Mouse (Mus musculus): ENCODE measurements at regions not wholly inside any gene's neighbourhood (a gene's known extent, or its start where the extent isn't known, plus 50 kb on each side); places are given as distances from the start of the nearest gene placed in this dataset.

DNA sequence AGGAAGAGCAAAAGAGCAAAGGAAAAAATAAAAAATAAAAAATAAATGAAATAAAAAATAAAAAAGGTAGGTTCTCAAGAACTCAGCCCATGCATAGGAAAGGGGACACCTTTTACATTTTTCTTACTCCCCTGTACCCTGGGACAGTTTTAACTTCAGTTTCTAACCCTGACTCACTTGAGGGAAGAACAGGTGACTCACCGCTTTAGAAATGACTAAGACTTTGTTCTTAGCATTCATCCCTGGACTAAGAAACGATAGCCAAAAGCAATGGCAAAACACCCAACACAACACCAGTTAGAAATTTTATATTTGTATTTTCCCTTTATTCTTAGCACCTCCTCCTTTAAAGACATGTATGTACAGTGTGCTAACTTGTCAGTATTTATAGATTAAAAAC is 161.5 kb upstream of the Samsn1 start:
- DNase-seq (ENCODE audit: low spot score in 2 of 2), result no peak

DNA sequence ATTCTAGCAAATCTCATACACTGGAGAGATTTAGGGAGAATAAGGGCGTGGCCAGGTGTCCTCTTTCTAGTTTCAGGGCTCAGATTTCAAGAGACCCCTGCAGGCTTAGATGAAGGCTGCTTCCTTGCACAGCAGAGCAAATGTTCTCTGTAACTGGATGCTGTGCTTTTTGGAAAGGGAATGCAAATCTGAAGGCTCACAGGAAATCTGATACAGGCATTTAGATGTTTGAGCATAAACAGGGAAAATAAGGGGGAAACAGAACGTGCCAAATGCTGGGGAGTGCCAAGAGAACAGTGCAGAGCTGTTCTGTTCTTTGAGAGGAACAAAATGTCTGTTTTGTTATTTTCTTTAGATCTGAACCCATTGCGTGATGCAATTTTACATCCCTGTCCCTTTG is 161.0 kb upstream of the Samsn1 start:
- no peak for DNase-seq (ENCODE audit: low spot score in 2 of 2)

DNA sequence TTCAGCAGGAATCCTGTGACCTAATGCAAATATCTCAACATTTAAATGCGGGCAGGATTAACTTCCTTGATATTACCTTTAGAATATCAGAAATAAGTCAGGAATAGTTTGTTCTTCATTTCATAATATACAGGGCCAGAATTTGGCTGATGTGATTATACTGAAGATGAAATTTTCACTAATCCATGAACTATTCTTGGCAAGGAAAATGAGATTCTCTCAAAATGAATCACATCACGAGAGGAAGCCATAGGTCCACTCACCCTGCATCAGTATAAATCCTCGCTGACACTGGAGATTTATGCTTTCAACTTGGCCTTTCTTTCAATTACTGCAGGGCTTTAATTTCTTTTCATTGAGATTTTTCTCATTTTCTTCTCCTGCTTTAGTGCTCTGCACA is 159.5 kb upstream of the Samsn1 start:
- DNase-seq (ENCODE audit: low spot score in 2 of 2), result no peak

DNA sequence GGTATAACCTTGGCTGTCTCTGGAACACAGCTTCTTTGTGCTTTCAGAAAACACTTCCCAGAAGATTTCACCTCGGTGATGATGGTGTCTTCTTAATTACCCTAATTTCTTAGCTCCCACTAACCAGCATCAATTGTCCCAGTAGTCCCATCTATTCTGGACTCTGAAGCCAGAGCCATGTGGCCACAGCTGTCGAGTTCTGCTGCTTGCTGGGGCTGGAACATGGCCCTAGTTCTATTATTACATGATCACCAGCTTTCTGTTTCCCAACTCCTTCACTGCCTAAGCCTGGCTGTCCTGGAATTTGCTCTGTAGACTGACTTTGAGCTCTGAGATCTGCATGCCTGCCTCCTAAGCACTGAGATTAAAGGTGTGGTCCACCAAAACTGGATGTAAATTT is 145.6 kb upstream of the Samsn1 start:
- no peak for DNase-seq (ENCODE audit: low spot score in 2 of 2)

DNA sequence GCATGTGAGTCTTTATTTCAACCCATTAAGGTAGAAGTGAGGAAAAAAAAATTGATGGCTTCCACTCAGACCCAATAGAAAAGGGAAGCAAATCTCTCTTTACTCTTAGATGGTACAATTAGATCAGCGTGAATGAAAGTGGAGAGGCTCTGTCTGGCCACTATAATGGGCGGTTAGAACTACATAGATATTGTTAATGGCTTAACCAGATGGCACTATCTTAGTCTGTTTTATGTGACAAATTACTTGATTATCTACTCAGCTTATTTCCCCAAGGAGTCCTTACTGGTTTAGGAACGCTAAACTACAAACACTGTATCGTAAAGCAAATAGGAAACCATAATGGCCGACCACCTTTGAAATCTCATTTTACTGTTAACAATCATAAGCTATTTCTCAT is 138.8 kb upstream of the Samsn1 start:
- no peak for DNase-seq (ENCODE audit: low spot score in 2 of 2)

DNA sequence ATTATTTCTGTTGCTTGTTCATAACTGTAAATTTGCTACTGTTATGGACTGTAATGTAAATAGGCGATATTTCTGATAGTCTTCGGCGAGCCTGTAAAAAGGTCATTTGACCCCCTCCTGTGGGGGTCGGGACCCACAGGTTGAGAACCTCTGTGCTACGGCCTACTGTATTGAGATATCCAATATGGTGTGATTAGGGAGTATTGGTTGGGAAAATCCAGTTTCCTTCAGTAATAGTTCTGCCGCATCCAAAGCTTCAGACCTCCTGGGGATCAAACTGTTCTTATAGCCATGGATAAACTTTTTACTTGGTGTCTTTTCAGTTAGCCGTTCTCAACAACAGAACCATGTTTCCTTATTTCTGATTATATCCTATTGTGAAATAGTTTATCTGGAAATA is 136.5 kb upstream of the Samsn1 start:
- DNase-seq (ENCODE audit: low spot score in 2 of 2), result no peak

DNA sequence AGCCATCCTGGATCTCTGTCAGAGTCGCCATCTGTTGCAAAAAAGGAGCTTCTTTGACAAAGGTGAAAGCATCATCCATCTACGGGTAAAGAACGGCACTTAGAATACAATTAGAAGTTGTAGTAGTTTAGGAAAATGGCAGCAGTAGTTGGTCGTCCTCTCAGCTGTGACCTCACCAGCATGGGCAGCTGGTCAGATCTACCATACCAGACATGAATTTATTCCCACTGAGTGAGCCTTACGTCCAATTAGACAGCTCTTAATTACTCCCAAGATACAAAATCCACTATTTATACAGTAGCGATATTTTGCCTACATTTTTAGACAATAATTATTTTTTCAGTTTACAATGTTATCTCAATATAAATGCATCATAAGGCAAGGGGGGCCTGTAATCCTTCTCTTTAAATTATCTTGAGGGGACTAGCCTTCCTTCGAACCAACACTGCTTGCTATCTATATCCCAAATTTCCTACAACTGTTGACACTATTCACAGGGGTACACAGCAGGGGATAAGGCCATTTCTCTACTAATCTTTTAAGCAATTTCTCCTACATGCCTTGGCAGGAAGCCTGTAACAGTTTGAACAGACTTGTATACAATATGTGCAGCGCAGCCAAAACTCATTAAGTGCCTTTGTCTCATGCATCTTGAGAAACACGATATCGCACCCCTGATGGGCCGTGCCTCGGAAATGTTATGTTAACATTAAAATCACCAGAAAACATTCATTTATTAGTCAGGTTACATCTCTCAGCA is 131.9 kb upstream of the Samsn1 start:
- no peak for DNase-seq (ENCODE audit: low spot score in 2 of 2)

DNA sequence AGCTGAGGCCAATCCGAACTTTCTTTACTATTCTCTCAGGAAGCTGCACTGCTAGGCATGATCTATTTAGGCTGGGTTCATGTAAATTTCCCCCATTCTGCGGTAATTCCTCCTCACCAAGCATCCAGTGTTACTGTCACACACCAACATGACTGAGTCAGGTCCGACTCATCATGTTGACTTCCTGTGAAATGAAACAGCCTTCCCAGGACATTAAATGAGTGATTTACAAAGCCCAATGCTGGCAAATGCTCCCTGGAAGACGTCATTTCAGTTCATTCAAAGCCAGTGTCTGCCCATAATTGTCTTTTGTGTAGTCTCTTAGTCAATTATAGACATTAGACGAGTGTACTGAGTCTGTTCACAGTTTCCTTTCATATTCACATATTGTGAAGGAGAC is 127.5 kb upstream of the Samsn1 start:
- DNase-seq (ENCODE audit: low spot score in 2 of 2), result no peak

DNA sequence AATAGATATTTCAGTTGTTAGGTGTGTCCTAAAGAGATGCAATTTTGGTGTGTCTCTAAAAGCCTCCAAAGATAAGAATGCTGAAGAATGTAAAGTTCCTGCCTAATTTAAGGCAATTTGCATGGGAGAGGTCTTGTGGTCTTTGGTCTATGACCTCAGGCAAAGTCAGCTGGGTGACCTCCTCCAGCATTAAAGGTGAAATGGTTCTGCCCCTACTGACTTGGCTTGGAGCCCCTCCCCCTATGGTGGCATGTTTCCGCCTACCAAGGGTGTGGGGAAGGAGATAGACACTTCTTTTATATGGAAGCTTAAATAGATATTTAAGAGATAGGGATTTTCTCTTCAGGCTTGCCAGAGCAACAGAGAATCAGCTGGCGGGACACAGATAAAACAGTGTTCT is 111.8 kb upstream of the Samsn1 start:
- DNase-seq (ENCODE audit: low spot score in 2 of 2), result no peak

DNA sequence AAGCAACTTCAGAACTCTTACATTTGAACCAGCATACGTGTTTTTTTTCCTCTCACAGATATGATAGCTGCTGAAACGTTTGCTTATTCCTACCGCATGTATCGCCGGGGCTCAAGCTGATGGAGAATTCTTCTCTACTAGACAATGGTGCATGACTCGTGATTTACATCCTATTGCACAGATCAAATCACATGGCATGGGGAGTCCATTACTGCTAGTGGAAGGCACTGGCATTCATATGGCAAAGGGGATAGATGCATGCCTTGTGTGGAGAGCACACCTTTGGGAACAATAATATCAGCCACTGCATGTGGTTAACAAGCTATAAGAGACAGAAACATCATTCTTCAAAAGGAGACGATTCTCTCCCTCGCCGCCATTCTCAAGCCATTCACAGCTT is 108.4 kb upstream of the Samsn1 start:
- no peak for DNase-seq (ENCODE audit: low spot score in 2 of 2)

DNA sequence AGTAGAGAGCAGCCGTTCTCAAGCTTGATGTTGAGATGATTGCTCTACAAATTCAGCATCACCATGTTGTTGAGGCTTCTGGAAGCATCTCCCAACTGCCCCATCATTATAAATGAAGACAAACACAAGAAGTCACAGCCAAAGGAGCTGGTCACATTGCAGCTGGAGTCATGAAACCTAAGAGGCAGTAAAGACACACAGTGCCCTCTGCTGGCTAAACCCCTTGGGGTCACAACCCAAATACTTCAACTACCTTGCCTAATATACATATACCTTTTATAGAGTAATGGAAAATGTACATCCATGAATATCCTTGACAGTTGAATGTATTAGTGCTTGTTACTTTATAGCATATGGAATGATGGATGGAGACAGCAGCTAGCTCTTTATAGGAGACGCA is 107.9 kb upstream of the Samsn1 start:
- DNase-seq (ENCODE audit: low spot score in 2 of 2), result no peak

DNA sequence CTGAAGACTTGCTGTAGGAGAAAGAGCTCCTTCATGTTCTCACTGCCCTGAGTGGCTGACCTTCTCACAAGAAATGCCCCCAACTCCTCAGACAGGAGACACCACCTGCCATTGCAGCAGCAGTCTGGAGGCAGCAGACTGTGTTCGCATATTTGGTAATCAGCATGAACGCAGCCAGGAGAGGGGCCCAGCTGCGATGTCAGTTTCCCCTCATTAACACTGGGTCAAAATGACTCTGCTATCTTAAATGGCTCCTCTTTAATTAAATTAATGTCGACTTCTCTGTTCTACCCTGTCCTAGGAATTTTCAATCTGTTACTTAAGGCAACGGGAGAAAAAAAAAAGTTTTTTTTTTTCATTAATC is 100.9 kb upstream of the Samsn1 start:
- no peak for DNase-seq (ENCODE audit: low spot score in 2 of 2)

DNA sequence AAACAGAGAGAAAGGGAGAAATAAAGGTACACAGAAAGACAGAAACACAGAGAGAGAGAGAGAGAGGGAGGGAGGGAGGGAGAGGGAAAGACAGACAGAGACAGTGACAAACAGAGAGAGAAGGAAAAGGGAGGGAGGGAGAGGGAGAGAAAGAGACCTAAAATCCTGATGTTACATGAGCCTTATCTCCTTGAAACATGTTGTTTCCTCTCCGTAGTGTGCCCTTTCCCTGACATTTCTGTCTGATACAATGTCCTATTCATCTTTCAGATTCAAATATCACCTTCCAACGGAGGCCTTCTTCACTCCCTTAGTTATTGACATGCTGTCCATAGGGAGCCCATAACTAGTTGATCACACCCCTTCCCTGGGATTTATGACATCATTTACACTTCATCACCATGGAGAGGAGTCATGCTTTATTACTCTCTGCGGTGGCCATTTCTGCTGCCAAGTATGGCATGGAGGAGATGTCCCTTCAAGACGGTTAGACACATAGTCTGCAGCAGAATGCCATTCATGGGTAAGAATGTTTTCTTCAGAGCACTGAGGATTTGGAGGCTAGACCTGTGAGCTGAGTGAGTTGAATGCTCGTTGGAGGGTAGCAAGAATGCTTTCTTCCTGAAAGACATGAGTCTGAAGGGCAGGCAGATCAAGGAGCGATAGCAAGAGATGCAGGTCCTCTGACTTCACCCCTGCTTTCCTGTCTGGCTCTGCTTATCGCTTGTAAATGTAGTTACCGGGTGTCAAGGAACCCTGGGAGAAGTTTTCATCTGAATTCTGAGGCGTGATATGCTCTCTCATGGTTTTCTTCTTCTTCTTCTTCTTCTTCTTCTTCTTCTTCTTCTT is 100.3 kb upstream of the Samsn1 start:
- no peak for DNase-seq (ENCODE audit: low spot score in 2 of 2)

DNA sequence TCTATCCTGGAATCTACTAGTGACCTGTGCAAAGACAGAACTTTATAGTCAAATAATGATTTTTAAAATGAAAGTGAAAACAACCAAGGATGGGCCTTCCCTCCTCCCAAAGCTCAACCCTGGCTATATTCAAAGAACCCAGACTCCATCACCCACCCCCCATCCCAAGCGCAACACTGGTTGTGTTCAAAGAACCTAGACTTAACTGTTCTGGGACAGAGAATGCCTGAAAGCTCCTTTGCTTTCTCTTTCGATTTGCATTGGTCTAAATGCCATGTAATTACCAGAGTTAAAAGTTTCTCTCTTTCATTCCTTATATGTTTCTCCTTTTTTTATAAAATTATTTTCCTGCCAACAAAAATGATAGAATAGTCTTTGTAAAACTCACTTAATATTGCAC is 98.6 kb upstream of the Samsn1 start:
- no peak for DNase-seq (ENCODE audit: low spot score in 2 of 2)

DNA sequence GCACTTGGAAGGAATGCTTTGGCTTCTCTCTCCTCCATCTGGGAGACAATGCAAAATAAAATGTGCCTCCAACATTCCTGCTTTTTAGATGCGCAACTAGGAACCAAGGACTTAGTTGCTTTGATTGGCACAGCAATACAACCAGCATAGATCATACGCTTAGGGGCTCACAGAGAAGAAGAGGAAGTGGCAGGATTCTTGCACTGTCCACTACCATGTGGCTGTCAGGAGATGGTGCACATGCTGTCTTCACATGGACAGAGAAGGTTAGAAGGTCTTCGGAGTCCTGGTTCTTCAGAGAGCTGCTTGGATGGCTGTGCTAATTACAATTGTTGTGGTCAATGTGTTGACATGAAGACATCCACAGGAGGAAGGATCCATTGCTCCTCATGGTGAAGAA is 88.3 kb upstream of the Samsn1 start:
- DNase-seq (ENCODE audit: low spot score in 2 of 2), result no peak

DNA sequence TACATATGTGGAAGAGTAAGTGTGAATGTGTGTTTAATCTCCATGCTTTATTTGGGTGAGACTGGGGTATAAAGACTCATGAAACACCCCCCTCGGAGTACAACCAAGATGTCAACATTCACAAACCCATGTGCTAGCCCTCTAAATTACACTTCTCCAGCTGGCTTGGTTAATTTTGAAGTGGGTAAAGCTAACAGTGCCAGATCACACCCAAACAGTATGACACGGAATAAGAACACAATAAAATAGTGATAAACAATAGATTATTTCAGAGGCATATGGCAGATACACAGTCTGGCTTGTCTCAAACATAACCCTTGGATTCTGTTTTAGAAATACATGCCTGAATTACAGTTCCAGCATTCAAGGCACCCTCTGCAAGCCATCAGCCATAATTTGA is 86.4 kb upstream of the Samsn1 start:
- no peak for DNase-seq (ENCODE audit: low spot score in 2 of 2)

DNA sequence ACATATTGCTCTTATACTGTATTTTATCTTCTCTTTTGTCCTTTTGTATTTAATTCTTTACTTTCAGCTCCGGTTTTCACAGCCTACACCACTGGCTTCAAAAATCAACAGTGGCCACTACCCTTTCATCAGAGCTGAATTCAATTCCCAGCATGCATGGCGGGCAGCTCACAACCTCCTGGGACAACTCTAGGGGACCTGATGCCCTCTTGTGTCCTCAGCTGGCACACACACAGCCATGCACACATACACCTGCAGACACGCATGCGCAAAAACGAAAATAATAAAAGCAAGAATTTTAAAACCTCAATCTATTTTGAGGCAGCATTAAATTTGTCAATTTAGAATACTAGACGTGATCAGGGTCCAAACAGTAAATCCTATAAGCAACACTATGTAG is 82.6 kb upstream of the Samsn1 start:
- no peak for DNase-seq (ENCODE audit: low spot score in 2 of 2)

DNA sequence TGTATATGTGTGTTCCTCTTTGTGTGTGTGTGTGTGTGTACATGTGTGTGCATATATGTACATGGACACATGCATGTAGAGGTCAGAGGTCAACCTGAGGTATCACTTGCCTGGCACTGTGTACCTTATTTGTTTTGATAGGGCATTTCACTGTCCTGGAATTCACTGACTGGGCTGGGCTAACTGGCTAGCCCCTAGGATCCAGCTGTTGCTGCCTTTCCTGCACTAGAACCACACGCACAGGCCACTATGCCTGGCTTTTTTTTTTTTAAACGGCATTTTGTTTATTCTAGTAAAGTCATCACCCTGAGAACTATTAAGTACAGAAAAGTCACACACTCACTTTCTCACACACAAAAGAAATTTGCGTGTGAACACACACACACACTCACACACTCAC is 79.7 kb upstream of the Samsn1 start:
- no peak for DNase-seq (ENCODE audit: low spot score in 2 of 2)

DNA sequence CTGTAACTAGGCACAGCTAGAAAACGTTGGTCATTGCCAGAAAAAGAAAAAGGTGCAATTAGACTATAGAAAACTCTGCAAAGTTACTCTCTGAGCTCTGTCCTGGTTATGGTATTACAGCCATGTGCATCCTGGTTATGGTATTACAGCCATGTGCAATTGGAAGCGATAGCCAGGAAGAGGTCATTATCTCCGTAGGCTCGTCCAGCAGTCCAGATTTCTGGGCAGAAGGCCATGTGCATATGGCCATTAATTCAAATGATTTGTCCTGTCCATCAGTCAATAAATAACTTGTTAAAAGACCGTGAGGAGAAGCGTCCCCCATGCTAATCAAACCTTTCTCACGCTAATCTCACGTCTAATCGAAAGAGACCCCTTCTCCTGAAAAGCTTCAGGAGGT is 75.7 kb upstream of the Samsn1 start:
- DNase-seq (ENCODE audit: low spot score in 2 of 2), result peak in 1 of 2 experiments; percentile 5

DNA sequence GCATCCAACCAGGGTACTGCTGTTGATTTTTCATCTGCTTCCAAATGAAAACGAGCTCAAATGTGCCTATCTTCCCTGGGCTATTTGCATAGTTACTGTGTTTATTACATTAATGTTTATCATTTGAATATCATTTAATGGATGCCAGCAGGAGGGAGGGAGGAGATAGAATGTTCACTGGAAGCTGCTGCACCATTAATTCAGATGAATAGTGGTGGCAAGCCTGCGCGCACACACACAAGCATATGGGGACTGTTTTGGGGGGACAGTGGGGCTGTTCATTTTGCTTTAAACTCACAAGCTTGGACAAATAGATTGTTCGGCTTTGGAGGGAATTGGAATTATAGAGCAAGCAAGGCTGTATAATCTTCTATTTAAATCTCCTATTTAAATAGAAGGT is 74.3 kb upstream of the Samsn1 start:
- DNase-seq (ENCODE audit: low spot score in 2 of 2), result no peak

DNA sequence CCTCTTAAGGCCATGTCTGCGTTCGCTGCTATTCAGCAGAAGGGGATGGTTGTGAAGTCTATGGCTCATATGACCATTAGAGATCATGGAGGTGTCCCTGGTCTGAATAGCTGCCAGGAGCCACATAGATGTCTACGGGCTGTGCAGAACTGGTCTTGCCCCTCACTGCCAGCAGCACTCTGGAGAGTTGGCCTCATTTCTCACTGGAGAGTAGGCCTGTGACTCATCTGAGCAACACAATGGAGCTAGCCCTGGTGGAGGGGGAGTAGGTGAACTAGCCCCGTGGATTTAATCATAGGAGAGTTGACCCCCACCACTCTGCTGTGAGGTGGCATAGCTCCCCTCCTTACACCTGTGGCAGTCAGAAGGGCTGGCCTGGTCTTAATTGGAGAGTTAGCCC is 63.3 kb upstream of the Samsn1 start:
- DNase-seq (ENCODE audit: low spot score in 2 of 2), result no peak

DNA sequence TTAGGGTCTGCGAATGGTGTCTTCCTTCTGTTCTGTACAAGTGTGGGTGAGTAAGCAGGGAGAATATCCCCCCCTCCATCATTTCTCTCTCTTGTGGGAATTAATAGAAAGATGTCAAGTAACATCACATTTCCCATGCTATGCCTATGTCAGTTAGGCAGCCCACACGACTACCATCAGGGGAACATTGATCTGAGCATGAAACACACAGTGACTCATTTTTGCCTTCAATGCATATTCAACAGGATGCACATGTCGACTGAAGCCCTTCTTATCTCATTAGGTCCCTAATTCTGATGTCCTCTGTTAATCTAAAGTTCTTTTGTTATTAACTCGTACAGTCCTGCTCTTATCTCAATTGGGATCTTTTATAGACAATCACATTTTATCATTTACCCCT is 60.4 kb upstream of the Samsn1 start:
- DNase-seq (ENCODE audit: low spot score in 2 of 2), result no peak

DNA sequence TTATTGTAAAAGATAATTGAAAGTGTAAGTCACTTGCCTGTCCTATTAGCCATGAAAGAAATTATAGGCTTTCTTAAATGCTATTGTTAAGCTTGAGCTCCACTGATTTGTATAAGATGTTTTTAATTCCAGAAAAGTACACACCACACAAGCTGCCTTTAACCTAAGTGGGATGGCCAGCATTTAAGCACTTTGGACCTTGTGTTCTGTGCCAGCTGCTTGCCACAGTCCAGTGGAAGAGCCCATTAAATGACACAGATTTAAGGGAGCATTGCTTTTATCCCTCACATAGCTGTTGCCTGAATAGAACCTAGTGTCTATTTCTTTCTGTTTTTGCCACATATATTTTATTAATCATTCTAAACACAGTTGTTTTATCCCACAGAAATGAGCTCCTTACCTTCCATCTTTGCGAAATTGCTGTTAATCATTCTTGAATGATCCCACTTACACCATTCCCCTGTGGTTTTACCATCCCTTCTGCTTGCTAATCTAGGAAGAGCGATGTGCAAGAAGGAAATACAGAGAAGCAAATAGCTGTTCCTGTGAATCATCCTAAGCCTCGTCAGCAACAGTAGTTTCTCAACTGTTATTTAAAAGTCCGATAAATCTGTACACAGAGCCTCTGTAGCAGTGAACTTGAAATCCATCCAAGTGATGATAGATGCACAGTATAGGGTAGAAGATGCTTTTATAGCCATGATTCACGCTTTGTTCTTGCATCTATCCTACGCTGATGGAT is 57.9 kb upstream of the Samsn1 start:
- DNase-seq (ENCODE audit: low spot score in 2 of 2), result no peak
